8 mouse cellular contexts compared by ENCODE assay signal in genomic region chr17:29848793-29849435, GRCm38 (mm10).
DNase-seq lines count a peak whose midpoint lies in the region; ATAC-seq and TF ChIP-seq lines count a peak whose summit lies in the region.

No protein-coding gene starts in this region.

- DNase-seq in CD4-positive helper T cell, adult 2 months (ENCODE audit: low read depth, low spot score): peak; percentile 70
- peak; percentile 73 for DNase-seq in NIH3T3 (ENCODE audit: low read depth)
- peak; percentile 86 to 90 for DNase-seq in cerebellum, postnatal 25 days
- DNase-seq in heart, adult 9 months (ENCODE audit: low spot score in 2 of 2): peak; percentile 38 to 52
- DNase-seq in layer of hippocampus, adult 18-20 months (ENCODE audit: low spot score in 2 of 2): peak; percentile 69 to 82
- DNase-seq in lung, embryonic 14.5 days: peak; percentile 80
- DNase-seq in retina, postnatal 1 day: peak; percentile 74
- DNase-seq in thymus, postnatal 4 days: peak; percentile 88

- H3K36me3 ChIP-seq in lung, embryonic 14.5 days (ENCODE audit: insufficient read depth): no peaks in the 10 kb centered on the region

- H3K27me3 ChIP-seq in lung, embryonic 14.5 days (ENCODE audit: insufficient read depth, low read length): peaks cover 9% of the 10 kb centered on the region; the same call in 1 of the 2 replicates

- no peak overlapping the region for H3K9ac ChIP-seq in lung, embryonic 14.5 days

- no peak overlapping the region for H3K4me2 ChIP-seq in lung, embryonic 14.5 days

- peak; percentile 91 for TF ChIP-seq CTCF in lung, embryonic 14.5 days (IDR thresholded peaks at IDR 0.05; ENCODE audit: low read depth)

- H3K4me3 ChIP-seq in lung, embryonic 14.5 days (ENCODE audit: low read depth, low read length): no peak overlapping the region

- WGBS in lung, embryonic 14.5 days: 30% methylated on average over 17 of the region's 17 CpGs

- H3K27ac ChIP-seq in lung, embryonic 14.5 days (ENCODE audit: low read depth): no peak overlapping the region

- H3K9me3 ChIP-seq in lung, embryonic 14.5 days (ENCODE audit: low read depth, low read length): no peaks in the 10 kb centered on the region

- H3K4me1 ChIP-seq in lung, embryonic 14.5 days (ENCODE audit: insufficient read depth): no peaks in the 10 kb centered on the region

- ATAC-seq in lung, embryonic 14.5 days (ENCODE audit: insufficient read depth): peak; percentile 44; the same call in 1 of the 2 replicates
